Mouse (Mus musculus) ES-E14 (cell line): Measurements from ENCODE around the gene Tmem114.

ENCODE experiments used
- CHD2 ChIP-seq: IDR thresholded peaks from 2 replicates; pipeline ENCODE4 v1.6.1; 2014; ENCODE audit warnings: mild to moderate bottlenecking, low read depth, low read length, inconsistent platforms
- HCFC1 ChIP-seq: IDR thresholded peaks from 2 replicates; pipeline ENCODE4 v1.6.1; 2012; ENCODE audit warnings: low read length, inconsistent platforms, borderline replicate concordance; ENCODE audit not compliant: insufficient read depth
- MAFK ChIP-seq: IDR thresholded peaks from 2 replicates; pipeline ENCODE4 v1.6.1; 2014; ENCODE audit warnings: mild to moderate bottlenecking, low read depth, low read length, inconsistent platforms; ENCODE audit not compliant: insufficient read depth
- ZNF384 ChIP-seq: IDR thresholded peaks from 2 replicates; pipeline ENCODE4 v1.6.1; 2012; ENCODE audit warnings: low read depth, low read length, inconsistent platforms

DNA sequence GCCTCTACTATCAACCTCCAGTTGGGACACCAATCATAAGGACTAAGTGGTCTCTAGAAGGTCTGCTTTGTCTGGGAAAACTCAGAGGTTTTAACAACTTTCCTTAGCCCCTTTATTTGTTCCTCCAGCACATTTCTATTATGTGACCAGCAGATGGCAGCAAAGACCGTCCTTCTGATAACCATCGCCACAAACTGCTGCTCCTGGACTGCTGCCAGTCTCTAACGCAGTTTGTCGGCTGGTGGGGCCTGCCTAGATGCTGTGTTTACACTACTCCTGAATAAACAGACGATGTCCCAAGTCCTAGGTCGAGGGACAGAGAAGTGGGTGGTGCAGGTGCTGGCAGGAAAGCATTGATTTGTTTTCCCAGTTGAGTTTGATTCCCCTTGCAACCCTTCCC is 18.2 kb downstream of the Tmem114 start:
- TF ChIP-seq CHD2 (no peak), MAFK (no peak), ZNF384 (no peak), HCFC1 (no peak)
